Mouse (Mus musculus) megakaryocyte, embryonic 14.5 days (primary cell): ENCODE measurements around the gene Srrm3. TPM values are rescaled to one million over a fixed set of nuclear protein-coding genes. Genes with fewer than 3 reads are reported as not detected.

ENCODE experiments used
- H3K27me3 ChIP-seq: replicated peaks from 2 replicates; pipeline ENCODE3; 2012; ENCODE audit warnings: inconsistent platforms
- H3K36me3 ChIP-seq: replicated peaks from 2 replicates; pipeline ENCODE3; 2012; ENCODE audit warnings: low read length, inconsistent platforms, mixed read lengths
- H3K4me1 ChIP-seq: 2 replicates; pipeline ENCODE4 v1.6.1; 2012; ENCODE audit warnings: inconsistent platforms
- H3K4me3 ChIP-seq: replicated peaks from 2 replicates; pipeline ENCODE3; 2012; ENCODE audit warnings: moderate library complexity, mild to moderate bottlenecking, inconsistent platforms
- H3K9me3 ChIP-seq: 2 replicates; pipeline ENCODE4 v1.6.1; 2012; ENCODE audit warnings: inconsistent platforms
- FLI1 ChIP-seq: IDR thresholded peaks from 2 replicates; pipeline ENCODE4 v1.6.1; 2012; ENCODE audit warnings: low read length, inconsistent platforms, mixed read lengths
- GATA1 ChIP-seq: IDR thresholded peaks from 3 replicates; pipeline ENCODE4 v1.6.1; 2012; ENCODE audit warnings: mixed read lengths, low read length, inconsistent platforms, borderline replicate concordance
- polyA plus RNA-seq: library from polyadenylated mRNA; stranded (reverse); fragments of >175 nt; gene quantifications from 2 replicates; pipeline ENCODE4 v1.2.3, GENCODE M21; 2012; ENCODE audit warnings: low replicate concordance; ENCODE audit not compliant: insufficient read depth

Srrm3 gene
- polyA plus RNA-seq, 1 experiment, result 0.13 TPM

DNA sequence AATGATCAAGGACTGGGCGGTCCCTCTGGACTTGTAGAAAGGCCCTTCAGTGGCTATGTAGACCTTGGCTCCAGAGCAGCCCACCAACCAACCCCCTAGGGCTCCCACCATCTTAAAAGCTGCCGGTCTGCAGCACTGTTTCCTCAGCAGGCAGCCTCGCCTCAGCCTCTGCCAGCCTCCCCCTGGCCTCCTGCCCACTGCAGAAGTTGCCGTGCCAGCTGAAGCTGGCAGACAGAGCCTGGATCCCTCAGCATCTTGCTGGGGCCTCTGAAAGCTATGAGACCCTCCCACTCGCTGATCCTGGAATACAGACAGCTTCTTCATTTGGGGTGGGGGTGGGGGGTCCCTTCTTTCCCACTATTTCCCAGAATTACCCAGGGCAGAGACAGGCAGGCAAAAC is 6.3 kb downstream of the Srrm3 start:
- Histone ChIP-seq H3K4me1 (no peaks in the 10 kb centered on the region), H3K4me3 (no peak overlapping the region), H3K9me3 (no peaks in the 10 kb centered on the region), H3K27me3 (peaks cover 25% of the 10 kb centered on the region), H3K36me3 (no peaks in the 10 kb centered on the region)
- no peak for TF ChIP-seq FLI1
- no peak for TF ChIP-seq GATA1

DNA sequence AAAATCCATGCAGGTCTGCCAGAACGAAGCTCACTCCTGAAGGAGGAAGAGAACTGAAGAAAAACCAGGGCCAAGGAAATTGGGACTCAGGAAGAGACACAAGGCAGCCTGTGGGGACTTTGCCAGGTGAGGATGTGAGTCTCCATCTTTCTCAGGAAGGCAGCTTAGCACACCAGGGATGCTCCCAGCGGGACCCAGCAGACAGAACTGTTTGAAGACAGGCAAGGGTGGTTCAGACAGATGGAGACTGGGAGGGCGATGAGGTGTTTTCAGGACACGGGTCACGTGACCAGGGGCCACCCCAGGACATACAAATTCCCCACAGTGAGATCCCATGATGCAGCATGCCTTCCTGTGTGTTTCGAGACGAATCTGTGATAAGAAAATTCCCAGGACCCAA is 11.8 kb downstream of the Srrm3 start:
- TF ChIP-seq FLI1 (no peak), GATA1 (no peak)
- peaks cover 49% of the 10 kb centered on the region for H3K27me3 ChIP-seq
- H3K36me3 ChIP-seq, result no peaks in the 10 kb centered on the region
- H3K9me3 ChIP-seq, result no peaks in the 10 kb centered on the region
- H3K4me1 ChIP-seq, result no peaks in the 10 kb centered on the region
- H3K4me3 ChIP-seq, result no peak overlapping the region

DNA sequence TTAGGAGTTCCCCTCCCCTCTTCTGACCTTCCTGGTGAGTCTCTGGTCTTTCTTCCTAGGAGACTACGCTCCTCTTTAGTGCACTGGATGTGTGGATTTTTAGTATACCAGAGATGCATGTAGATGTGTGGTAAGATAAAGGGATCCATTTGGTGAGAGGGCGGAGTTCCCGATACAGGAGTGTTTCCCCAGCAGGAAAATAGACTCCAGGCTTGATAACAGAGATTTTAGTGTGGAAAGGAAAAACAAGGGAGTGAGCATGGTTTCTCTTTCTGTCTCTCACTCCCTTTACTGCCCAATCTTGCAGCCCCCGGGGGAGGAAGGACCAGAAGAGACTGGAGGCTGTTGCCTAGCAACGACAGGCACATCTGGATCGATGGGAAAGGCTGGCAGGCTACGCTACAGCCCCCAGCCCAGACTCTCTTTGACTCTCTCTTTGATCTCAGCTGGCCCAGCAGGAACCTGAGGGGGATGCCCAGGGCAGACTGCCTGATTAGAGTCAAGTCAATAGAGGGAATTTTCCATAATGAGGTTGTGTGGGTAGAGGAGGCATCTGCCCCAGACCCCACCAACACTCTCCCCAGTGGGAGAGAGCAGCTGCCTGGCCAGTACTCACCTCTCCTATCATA is 15.7 kb downstream of the Srrm3 start:
- H3K36me3 ChIP-seq, result no peaks in the 10 kb centered on the region
- TF ChIP-seq GATA1, result no peak
- no peak for TF ChIP-seq FLI1
- H3K4me3 ChIP-seq, result no peak overlapping the region
- no peaks in the 10 kb centered on the region for H3K9me3 ChIP-seq
- peaks cover 69% of the 10 kb centered on the region for H3K27me3 ChIP-seq
- no peaks in the 10 kb centered on the region for H3K4me1 ChIP-seq

DNA sequence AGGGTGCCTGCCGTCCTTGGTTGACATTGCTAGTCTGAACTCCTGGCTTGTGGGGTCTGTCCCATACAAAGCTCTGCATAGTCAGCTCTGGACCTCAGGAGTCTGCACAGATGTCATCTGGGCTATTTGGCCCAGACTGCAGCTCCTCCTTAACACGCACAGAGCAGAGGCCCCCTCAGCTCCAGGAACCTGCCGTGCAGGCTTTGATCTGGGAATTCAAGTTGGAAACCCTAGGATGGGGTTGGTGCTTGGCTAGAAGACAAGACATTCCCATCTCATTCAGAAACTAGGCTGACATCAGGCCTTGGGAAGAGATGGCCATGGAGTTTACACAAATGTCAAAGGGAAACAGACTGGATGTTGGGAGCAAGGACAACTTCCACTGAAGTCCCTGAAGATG is 17.8 kb downstream of the Srrm3 start:
- H3K36me3 ChIP-seq, result no peaks in the 10 kb centered on the region
- no peak overlapping the region for H3K4me3 ChIP-seq
- TF ChIP-seq GATA1 (no peak), FLI1 (no peak)
- no peaks in the 10 kb centered on the region for H3K4me1 ChIP-seq
- no peaks in the 10 kb centered on the region for H3K9me3 ChIP-seq
- peaks cover 57% of the 10 kb centered on the region for H3K27me3 ChIP-seq

DNA sequence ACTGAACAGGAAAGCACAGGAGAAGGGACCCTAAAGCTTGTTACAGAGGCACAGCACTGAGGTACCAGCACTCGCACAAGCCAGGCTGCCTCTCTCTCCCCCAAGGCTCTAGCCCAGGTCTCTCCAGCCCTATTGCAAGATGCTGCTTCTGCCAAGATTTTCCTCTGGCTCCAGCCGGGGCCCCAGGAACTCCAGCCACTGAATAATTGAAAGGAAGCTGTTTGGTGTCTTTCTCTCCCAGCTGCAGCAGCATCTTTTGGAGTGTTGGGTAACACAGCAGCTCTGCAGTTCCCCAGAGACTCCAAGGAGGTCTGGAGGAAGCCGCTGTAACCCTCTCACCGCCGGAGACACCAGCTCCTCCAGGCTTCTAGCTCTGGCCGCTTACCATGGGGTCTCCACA is 19.5 kb downstream of the Srrm3 start:
- H3K4me3 ChIP-seq, result no peak overlapping the region
- H3K9me3 ChIP-seq, result no peaks in the 10 kb centered on the region
- H3K36me3 ChIP-seq, result no peaks in the 10 kb centered on the region
- no peak for TF ChIP-seq GATA1
- TF ChIP-seq FLI1, result no peak
- H3K27me3 ChIP-seq, result peaks cover 48% of the 10 kb centered on the region
- no peaks in the 10 kb centered on the region for H3K4me1 ChIP-seq

DNA sequence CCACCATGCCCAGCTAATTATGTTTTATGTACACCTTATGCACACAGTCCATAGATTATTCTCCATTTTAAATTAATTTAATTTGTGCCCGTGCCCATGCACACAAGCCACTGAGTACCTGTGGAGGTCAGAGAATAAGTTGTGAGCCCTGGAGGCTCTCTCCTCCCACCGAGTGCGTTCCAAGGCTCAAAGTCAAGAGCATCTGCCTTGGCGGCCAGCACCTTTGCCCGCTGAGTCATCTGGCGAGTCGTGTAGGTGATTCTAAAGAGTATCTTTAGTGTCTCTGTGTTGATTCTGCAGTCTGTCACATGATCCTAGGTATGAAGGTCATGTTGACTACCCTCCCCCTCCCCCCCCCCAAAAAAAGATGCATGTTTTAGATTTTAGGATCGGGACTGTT is 22.7 kb downstream of the Srrm3 start:
- peaks cover under 1% of the 10 kb centered on the region; the same call in 1 of the 2 replicates for H3K4me1 ChIP-seq
- H3K4me3 ChIP-seq, result no peak overlapping the region
- H3K27me3 ChIP-seq, result peaks cover 47% of the 10 kb centered on the region
- no peak for TF ChIP-seq GATA1
- no peak for TF ChIP-seq FLI1
- no peaks in the 10 kb centered on the region for H3K9me3 ChIP-seq
- H3K36me3 ChIP-seq, result no peaks in the 10 kb centered on the region

DNA sequence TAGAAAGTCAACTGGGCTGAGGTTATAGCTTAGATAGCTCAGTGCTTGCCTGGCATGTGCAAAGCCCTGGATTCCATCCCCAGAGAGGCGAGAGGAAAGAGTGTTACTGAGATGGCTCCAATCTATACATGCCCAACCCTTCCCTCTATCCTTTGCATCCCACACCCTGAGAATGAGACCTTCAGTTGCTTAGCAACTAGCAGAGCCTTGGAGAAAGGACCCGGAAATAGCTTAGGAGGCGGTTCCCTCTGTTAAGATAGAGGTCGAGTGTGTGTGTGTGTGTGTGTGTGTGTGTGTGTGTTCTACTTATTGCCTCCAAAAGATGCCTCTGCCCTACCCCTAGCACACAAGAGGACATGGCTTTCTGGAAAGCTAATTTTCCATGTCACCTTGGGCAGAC is 26.0 kb downstream of the Srrm3 start:
- TF ChIP-seq GATA1 (no peak), FLI1 (no peak)
- no peaks in the 10 kb centered on the region for H3K36me3 ChIP-seq
- H3K4me3 ChIP-seq, result no peak overlapping the region
- peaks cover 19% of the 10 kb centered on the region for H3K4me1 ChIP-seq
- H3K9me3 ChIP-seq, result no peaks in the 10 kb centered on the region
- H3K27me3 ChIP-seq, result peaks cover 47% of the 10 kb centered on the region

DNA sequence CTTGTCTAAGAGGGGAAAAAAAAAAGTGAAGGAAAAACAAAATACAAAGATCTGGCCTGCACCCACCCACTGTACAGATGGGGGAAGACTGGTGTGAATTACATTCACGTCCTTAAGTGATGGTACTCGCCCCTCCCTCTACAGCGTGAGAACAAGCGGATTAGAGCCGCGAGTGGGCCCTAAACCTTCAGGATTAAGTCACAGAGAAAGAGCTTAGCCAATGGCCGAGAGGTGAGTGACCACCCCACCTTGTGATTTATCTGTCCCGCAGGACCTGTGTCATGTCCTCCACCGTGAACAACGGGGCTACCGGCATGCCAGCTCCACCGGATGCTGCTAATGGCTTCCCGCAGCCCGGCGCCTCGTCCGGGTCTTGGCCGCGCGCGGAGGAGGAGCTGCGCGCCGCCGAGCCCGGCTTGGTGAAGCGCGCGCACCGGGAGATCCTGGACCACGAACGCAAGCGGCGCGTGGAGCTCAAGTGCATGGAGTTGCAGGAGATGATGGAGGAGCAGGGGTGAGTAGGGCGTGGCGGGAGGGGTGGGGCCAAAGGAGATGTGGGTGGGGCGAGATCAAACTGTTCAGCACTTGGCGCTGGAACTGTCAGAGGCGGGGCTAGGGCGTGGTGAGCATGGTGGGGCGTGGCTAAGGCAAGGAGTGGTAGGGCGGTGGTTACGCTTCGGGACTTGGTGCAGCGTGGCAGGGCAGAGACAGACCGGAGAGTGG is 28.2 kb downstream of the Srrm3 start:
- H3K27me3 ChIP-seq, result peaks cover 48% of the 10 kb centered on the region
- peak overlapping the region; percentile 92 for H3K4me3 ChIP-seq
- no peak for TF ChIP-seq GATA1
- no peak for TF ChIP-seq FLI1
- H3K9me3 ChIP-seq, result no peaks in the 10 kb centered on the region
- peaks cover 19% of the 10 kb centered on the region for H3K4me1 ChIP-seq
- H3K36me3 ChIP-seq, result no peaks in the 10 kb centered on the region

DNA sequence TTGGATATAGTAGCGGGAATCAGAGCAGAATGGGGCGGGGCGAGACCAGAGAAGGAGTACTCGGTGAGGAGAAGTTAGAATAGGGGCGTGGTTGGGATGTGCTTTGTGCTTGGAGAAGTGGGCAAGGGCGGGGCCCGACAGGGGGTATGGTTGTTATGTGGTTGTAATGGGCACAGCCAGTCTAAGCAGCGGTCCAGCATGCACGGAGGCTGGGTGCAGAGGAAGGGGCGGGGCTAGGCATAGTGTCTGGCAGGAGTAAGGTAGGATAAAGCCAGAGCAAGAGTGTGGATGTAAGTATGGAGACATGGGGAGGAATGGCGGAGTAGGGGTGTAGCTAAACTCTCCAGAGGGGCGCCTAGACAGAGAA is 28.8 kb downstream of the Srrm3 start:
- Histone ChIP-seq H3K4me3 (peak overlapping the region; percentile 92), H3K36me3 (no peaks in the 10 kb centered on the region), H3K4me1 (peaks cover 19% of the 10 kb centered on the region), H3K9me3 (no peaks in the 10 kb centered on the region), H3K27me3 (peaks cover 52% of the 10 kb centered on the region)
- no peak for TF ChIP-seq FLI1
- TF ChIP-seq GATA1, result no peak

DNA sequence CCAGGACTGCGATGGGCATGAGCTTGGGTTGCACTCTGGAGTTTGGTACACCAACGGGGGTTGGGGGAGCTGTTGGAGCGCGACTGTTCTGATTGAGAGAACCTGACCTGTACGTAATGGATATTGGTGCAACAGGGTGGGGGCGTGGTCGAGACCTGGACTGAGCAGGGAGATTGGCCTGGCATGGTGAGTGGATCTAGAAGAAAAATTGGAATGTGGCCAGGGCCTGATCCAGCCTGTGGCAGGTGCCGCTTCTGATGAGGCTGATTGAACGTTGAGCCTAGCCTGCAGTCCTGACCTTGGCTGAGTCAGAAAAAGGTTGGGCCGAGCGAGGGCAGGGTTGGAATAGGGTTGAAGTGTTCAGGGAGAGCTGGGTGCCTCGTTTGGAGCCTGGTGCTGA is 29.3 kb downstream of the Srrm3 start:
- TF ChIP-seq FLI1 (no peak), GATA1 (no peak)

More for the DNA sequence above, 29.3 kb downstream of the Srrm3 start:
- Histone ChIP-seq H3K4me3 (peak overlapping the region; percentile 5), H3K27me3 (peaks cover 49% of the 10 kb centered on the region), H3K9me3 (no peaks in the 10 kb centered on the region), H3K4me1 (peaks cover 19% of the 10 kb centered on the region), H3K36me3 (no peaks in the 10 kb centered on the region)
